8 mouse cellular contexts compared by ENCODE assay signal in genomic region chr6:114642601-114643528, GRCm38 (mm10). TPM values are rescaled to one million over a fixed set of nuclear protein-coding genes. Genes with fewer than 3 reads are reported as not detected.
A peak's percentile ranks its signal among the peaks of the same experiment; 100 is the strongest.
DNase-seq lines count a peak whose midpoint lies in the region; ATAC-seq and TF ChIP-seq lines count a peak whose summit lies in the region.

Gene Atg7, plus strand, starts transcription at chr6:114643097.

- WGBS in forebrain, embryonic 12.5 days = under 1% methylated on average over 38 of the region's 38 CpGs
- under 1% methylated on average over 38 of the region's 38 CpGs for WGBS in heart, postnatal 0 days
- under 1% methylated on average over 38 of the region's 38 CpGs for WGBS in liver, embryonic 16.5 days (ENCODE audit: insufficient replicate concordance)
- under 1% methylated on average over 38 of the region's 38 CpGs for WGBS in neural tube, embryonic 13.5 days

- TF ChIP-seq POLR2A in CH12.LX (IDR thresholded peaks at IDR 0.05; ENCODE audit: low read depth, low read length) = peak; percentile 85
- peak; percentile 95 for TF ChIP-seq POLR2A in testis, adult 2 months (IDR thresholded peaks at IDR 0.05; ENCODE audit: control insufficient read depth, low read depth, low read length)

- no peak for TF ChIP-seq CTCF in CH12.LX (conservative IDR thresholded peaks at IDR 0.05 in 1 of 2, IDR thresholded peaks at IDR 0.05 in 1 of 2; ENCODE audit: low read depth in 2 of 2, low read length in 2 of 2)
- no peak for TF ChIP-seq CTCF in heart, postnatal 0 days (IDR thresholded peaks at IDR 0.05; ENCODE audit: low read depth)
- TF ChIP-seq CTCF in testis, adult 2 months (IDR thresholded peaks at IDR 0.05; ENCODE audit: control insufficient read depth, insufficient read depth, insufficient replicate concordance, low read depth, low read length) = no peak

- TF ChIP-seq RAD21 in CH12.LX (IDR thresholded peaks at IDR 0.05; ENCODE audit: low read depth, low read length) = no peak

- in situ Hi-C loops in CH12.LX (cut with MboI; ENCODE audit: low pct_ligation_motif_present, low pct_unique_long_range_greater_than_20kb, low sequenced_read_pairs) = no loop called here

- H3K9ac ChIP-seq in CH12.LX (ENCODE audit: insufficient read depth, low read depth) = peak within 1 kb of the TSS; percentile 88
- peak within 1 kb of the TSS; percentile 62 for H3K9ac ChIP-seq in forebrain, embryonic 12.5 days
- peak within 1 kb of the TSS; percentile 72 for H3K9ac ChIP-seq in heart, postnatal 0 days (replicated peaks; ENCODE audit: low read depth, low read length)
- peak within 1 kb of the TSS; percentile 93 for H3K9ac ChIP-seq in liver, embryonic 16.5 days (ENCODE audit: low read depth, low read length)
- peak within 1 kb of the TSS; percentile 79 for H3K9ac ChIP-seq in neural tube, embryonic 13.5 days

- peak; percentile 93 for DNase-seq in CH12.LX (ENCODE audit: extremely low read depth)
- peak; percentile 86 for DNase-seq in c-Kit-positive CD71-positive TER-119-negative erythroid progenitor cells, embryonic 14.5 days (ENCODE audit: low read depth)
- DNase-seq in heart, postnatal 0 days (ENCODE audit: low spot score) = peak; percentile 92
- DNase-seq in kidney, postnatal 4 days = peak; percentile 96 to 97

- H3K79me2 ChIP-seq in CH12.LX (replicated peaks; ENCODE audit: control insufficient read depth, extremely low read depth, insufficient read depth, poor library complexity, severe bottlenecking) = peaks cover 7% of the 10 kb centered on the region

- no peak within 1 kb of the TSS for H3K27ac ChIP-seq in CH12.LX (ENCODE audit: insufficient read depth, low read depth)
- no peak within 1 kb of the TSS for H3K27ac ChIP-seq in forebrain, embryonic 12.5 days
- H3K27ac ChIP-seq in heart, postnatal 0 days (ENCODE audit: low read depth) = peak within 1 kb of the TSS; percentile 63; the same call in 1 of the 2 replicates
- H3K27ac ChIP-seq in liver, embryonic 16.5 days (ENCODE audit: low read length) = peak within 1 kb of the TSS; percentile 68
- H3K27ac ChIP-seq in neural tube, embryonic 13.5 days (replicated peaks) = peak within 1 kb of the TSS; percentile 52
- peak within 1 kb of the TSS; percentile 81 for H3K27ac ChIP-seq in testis, adult 2 months (ENCODE audit: control insufficient read depth, insufficient read depth, low read depth, low read length)

- H3K36me3 ChIP-seq in CH12.LX (replicated peaks in 1 of 2; ENCODE audit: control insufficient read depth in 1 of 2, insufficient read depth in 1 of 2, low read length in 1 of 2) = peaks cover 3 to 19% of the 10 kb centered on the region in 2 experiments
- H3K36me3 ChIP-seq in forebrain, embryonic 12.5 days (replicated peaks) = no peaks in the 10 kb centered on the region
- H3K36me3 ChIP-seq in heart, postnatal 0 days (replicated peaks; ENCODE audit: control insufficient read depth, insufficient read depth, low read length) = no peaks in the 10 kb centered on the region
- no peaks in the 10 kb centered on the region for H3K36me3 ChIP-seq in liver, embryonic 16.5 days (ENCODE audit: control insufficient read depth, insufficient read depth)
- H3K36me3 ChIP-seq in neural tube, embryonic 13.5 days = no peaks in the 10 kb centered on the region
- H3K36me3 ChIP-seq in testis, adult 2 months (ENCODE audit: control insufficient read depth, insufficient read depth, low read length) = no peaks in the 10 kb centered on the region

- dilution Hi-C loops in CH12.LX (cut with MboI; ENCODE audit: extremely low pct_ligation_motif_present, extremely low pct_unique_long_range_greater_than_20kb, low sequenced_read_pairs) = no loop called here

- peaks cover 33% of the 10 kb centered on the region for H3K27me3 ChIP-seq in CH12.LX (replicated peaks)
- peaks cover 4% of the 10 kb centered on the region; the same call in 1 of the 2 replicates for H3K27me3 ChIP-seq in forebrain, embryonic 12.5 days
- H3K27me3 ChIP-seq in heart, postnatal 0 days (ENCODE audit: control insufficient read depth, insufficient read depth, low read length) = no peaks in the 10 kb centered on the region
- H3K27me3 ChIP-seq in liver, embryonic 16.5 days (ENCODE audit: control insufficient read depth, insufficient read depth, low read depth, low read length) = no peaks in the 10 kb centered on the region
- peaks cover 4% of the 10 kb centered on the region for H3K27me3 ChIP-seq in neural tube, embryonic 13.5 days
- H3K27me3 ChIP-seq in testis, adult 2 months (ENCODE audit: control insufficient read depth, insufficient read depth, low read length) = no peaks in the 10 kb centered on the region

- H3K4me2 ChIP-seq in CH12.LX (ENCODE audit: insufficient read depth, low read depth, poor library complexity, severe bottlenecking) = peak within 1 kb of the TSS; percentile 98
- peak within 1 kb of the TSS; percentile 82 for H3K4me2 ChIP-seq in forebrain, embryonic 12.5 days
- H3K4me2 ChIP-seq in heart, postnatal 0 days (ENCODE audit: low read depth, low read length) = peak within 1 kb of the TSS; percentile 77
- H3K4me2 ChIP-seq in liver, embryonic 16.5 days (ENCODE audit: low read depth, low read length) = peak within 1 kb of the TSS; percentile 82
- peak within 1 kb of the TSS; percentile 93 for H3K4me2 ChIP-seq in neural tube, embryonic 13.5 days

- ATAC-seq in forebrain, embryonic 12.5 days (ENCODE audit: low FRiP score) = peak; percentile 92
- ATAC-seq in heart, postnatal 0 days (ENCODE audit: insufficient read depth, low read depth) = peak; percentile 90
- peak; percentile 89 for ATAC-seq in liver, embryonic 16.5 days (ENCODE audit: low read depth)
- ATAC-seq in neural tube, embryonic 13.5 days (ENCODE audit: low read depth) = peak; percentile 87

- peaks cover 2% of the 10 kb centered on the region for H3K9me3 ChIP-seq in CH12.LX (replicated peaks; ENCODE audit: low read length)
- H3K9me3 ChIP-seq in forebrain, embryonic 12.5 days = no peaks in the 10 kb centered on the region
- no peaks in the 10 kb centered on the region for H3K9me3 ChIP-seq in heart, postnatal 0 days (replicated peaks; ENCODE audit: control insufficient read depth, low read length)
- no peaks in the 10 kb centered on the region for H3K9me3 ChIP-seq in liver, embryonic 16.5 days (replicated peaks; ENCODE audit: control insufficient read depth, low read length)
- no peaks in the 10 kb centered on the region for H3K9me3 ChIP-seq in neural tube, embryonic 13.5 days

- H3K4me1 ChIP-seq in CH12.LX (ENCODE audit: control insufficient read depth in 1 of 2, insufficient read depth in 2 of 2) = peaks cover 0 to 7% of the 10 kb centered on the region in 2 experiments; a peak in 2 of 4 replicates
- peaks cover 7% of the 10 kb centered on the region for H3K4me1 ChIP-seq in forebrain, embryonic 12.5 days
- 0 out of 2 replicates have a peak, but pooled peaks cover 6% of the 10 kb centered on the region for H3K4me1 ChIP-seq in heart, postnatal 0 days (ENCODE audit: control insufficient read depth, insufficient read depth)
- H3K4me1 ChIP-seq in liver, embryonic 16.5 days (ENCODE audit: control insufficient read depth, low read depth, low read length) = peaks cover 15% of the 10 kb centered on the region
- peaks cover 10% of the 10 kb centered on the region for H3K4me1 ChIP-seq in neural tube, embryonic 13.5 days (replicated peaks)
- H3K4me1 ChIP-seq in testis, adult 2 months (ENCODE audit: control insufficient read depth, insufficient read depth, low read length) = peaks cover 2% of the 10 kb centered on the region

- peak within 1 kb of the TSS; percentile 78 to 81 (median 78) for H3K4me3 ChIP-seq in CH12.LX (replicated peaks in 1 of 3; ENCODE audit: low read depth in 2 of 3, low read length in 2 of 3, poor library complexity in 1 of 3)
- peak within 1 kb of the TSS; percentile 68 for H3K4me3 ChIP-seq in forebrain, embryonic 12.5 days (replicated peaks)
- H3K4me3 ChIP-seq in heart, postnatal 0 days (ENCODE audit: low read depth, low read length) = peak within 1 kb of the TSS; percentile 80
- peak within 1 kb of the TSS; percentile 87 for H3K4me3 ChIP-seq in liver, embryonic 16.5 days (ENCODE audit: low read depth, low read length)
- H3K4me3 ChIP-seq in neural tube, embryonic 13.5 days = peak within 1 kb of the TSS; percentile 72
- H3K4me3 ChIP-seq in testis, adult 2 months (ENCODE audit: control insufficient read depth, low read depth, low read length) = peak within 1 kb of the TSS; percentile 97

- TF ChIP-seq EP300 in CH12.LX (IDR thresholded peaks at IDR 0.05; ENCODE audit: low read length) = no peak
- TF ChIP-seq EP300 in heart, postnatal 0 days (IDR thresholded peaks at IDR 0.05; ENCODE audit: low read depth) = no peak

TF ChIP-seq in CH12.LX, 34 proteins besides CTCF, POLR2A, EP300 and RAD21 (continues in another document):
- peak; percentile 68 for TF ChIP-seq MEF2A (IDR thresholded peaks at IDR 0.05; ENCODE audit: borderline replicate concordance, low read depth, low read length)
- TF ChIP-seq ZKSCAN1 (IDR thresholded peaks at IDR 0.05; ENCODE audit: borderline replicate concordance, low read depth, low read length) = no peak
- TF ChIP-seq USF2 (conservative IDR thresholded peaks at IDR 0.05; ENCODE audit: low read depth, low read length) = no peak
- TF ChIP-seq CHD2 (IDR thresholded peaks at IDR 0.05; ENCODE audit: low read length) = no peak
- no peak for TF ChIP-seq MAFK (IDR thresholded peaks at IDR 0.05; ENCODE audit: insufficient replicate concordance, low read length)
- TF ChIP-seq KAT2A (IDR thresholded peaks at IDR 0.05; ENCODE audit: insufficient replicate concordance, low read length) = peak; percentile 81; the same call in 1 of the 2 replicates
- peak; percentile 96 for TF ChIP-seq NRF1 (IDR thresholded peaks at IDR 0.05; ENCODE audit: low read depth, low read length)
- 0 out of 2 replicates have a peak, but pooled peaks have one; percentile 24 for TF ChIP-seq ETS1 (conservative IDR thresholded peaks at IDR 0.05; ENCODE audit: low read depth, low read length)
- peak; percentile 97 for TF ChIP-seq SIN3A (IDR thresholded peaks at IDR 0.05; ENCODE audit: low read length)
- TF ChIP-seq HCFC1 (IDR thresholded peaks at IDR 0.05; ENCODE audit: low read depth, low read length) = peak; percentile 92
- TF ChIP-seq USF1 (IDR thresholded peaks at IDR 0.05; ENCODE audit: low read depth, low read length) = no peak
- TF ChIP-seq ZMIZ1 (IDR thresholded peaks at IDR 0.05; ENCODE audit: low read depth, low read length) = no peak
- peak; percentile 76 for TF ChIP-seq NELFE (IDR thresholded peaks at IDR 0.05; ENCODE audit: low read depth, low read length)

RNA-seq across cellular contexts. Expression of gene Atg7, which starts in this region (rescaled TPM):
- 12.1 and 15.7 TPM in 2 replicates for total RNA-seq in CH12.LX (2012; rRNA removed)
- 11.1 TPM in 2 replicates for total RNA-seq in CH12.LX (2014; rRNA removed)
- 11.7 and 14.8 TPM in 2 replicates for polyA plus RNA-seq in CH12.LX (2012; ENCODE audit: insufficient read length, low read depth)
- polyA plus RNA-seq in forebrain, embryonic 12.5 days (2016; fragmentation: Nextera tagmentation; extraction: Ambion mirVana) = 19.9 and 21.9 TPM in 2 replicates
- 14.8 and 26.7 TPM in 2 replicates for total RNA-seq in heart, postnatal 0 days (2014; rRNA removed; ENCODE audit: low replicate concordance)
- polyA plus RNA-seq in heart, postnatal 0 days (2015; fragmentation: Nextera tagmentation; extraction: Ambion mirVana) = 13.8 and 13.9 TPM in 2 replicates
- polyA plus RNA-seq in liver, embryonic 16.5 days (2015; fragmentation: Nextera tagmentation; extraction: Ambion mirVana) = 11.4 and 13.2 TPM in 2 replicates
- polyA plus RNA-seq in neural tube, embryonic 13.5 days (2015; fragmentation: Nextera tagmentation; extraction: Ambion mirVana) = 18.1 and 21.1 TPM in 2 replicates
- polyA plus RNA-seq in testis, adult 2 months (2012; rRNA removed) = 52.0 and 62.0 TPM in 2 replicates

Comparison
In these comparisons a context has a peak if more than half of its experiments do, and no peak if none do; other contexts are left out.
1. H3K27ac ChIP-seq: peak in heart, postnatal 0 days (single experiment), liver, embryonic 16.5 days (single experiment), neural tube, embryonic 13.5 days (single experiment) and testis, adult 2 months (single experiment); none in CH12.LX (single experiment) and forebrain, embryonic 12.5 days (single experiment).
2. Peak in every context shown above with its lines, with median percentiles within 50 percentile points of each other: DNase-seq, H3K4me2 ChIP-seq, H3K4me3 ChIP-seq, H3K9ac ChIP-seq and ATAC-seq.